Mouse (Mus musculus) liver, adult 2 months (tissue): ENCODE data around the gene Olfr1347.

ENCODE experiments used
- CTCF ChIP-seq: fragments of 200-500 bp; IDR thresholded peaks from 2 replicates; pipeline ENCODE4 v1.5.1; 2011; ENCODE audit warnings: low read depth, low read length, control low read depth
- POLR2A ChIP-seq: fragments of 200-500 bp; IDR thresholded peaks from 2 replicates; pipeline ENCODE4 v1.6.1; 2011; ENCODE audit warnings: low read length, control low read depth; ENCODE audit not compliant: insufficient read depth; ENCODE audit errors: extremely low read depth

- TF ChIP-seq CTCF = no peak
- TF ChIP-seq POLR2A = no peak
These were observed 58.4 kb downstream of the Olfr1347 start for GRCm38 (mm10) chr7:6441173-6441572.
